Mouse (Mus musculus): Measurements from ENCODE around the gene Rgs7bp.
"Not testable (repeated sequence)": the region's sequence is repeated elsewhere in the genome, so short reads cannot be mapped to it uniquely, and the experiment has no call there.

The Rgs7bp gene

GRCm38 (mm10) chr13:104937759-104938158 lies 117.0 kb downstream of the Rgs7bp start:
- DNase-seq (ENCODE audit: low spot score) = no peak

DNA sequence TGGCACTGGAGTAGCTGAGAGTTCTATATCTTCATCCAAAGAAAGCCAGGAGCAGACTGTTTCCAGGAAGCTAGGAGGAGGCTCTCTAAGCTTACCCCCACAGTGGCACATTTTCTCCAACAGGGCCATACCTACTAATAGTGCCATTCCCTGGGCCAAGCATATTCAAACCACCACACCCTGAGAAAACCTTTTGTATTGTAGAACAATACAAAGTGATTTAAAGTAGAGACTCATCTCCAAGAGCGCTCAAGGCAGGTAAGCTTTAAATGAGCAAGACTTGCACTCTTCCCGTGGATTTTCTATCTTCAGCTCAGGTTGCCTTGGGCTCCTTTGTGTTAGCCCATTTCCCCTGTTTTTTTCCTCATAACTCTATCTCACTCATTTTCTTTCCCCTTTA lies 118.1 kb downstream of the Rgs7bp start:
- no peak for DNase-seq (ENCODE audit: low spot score)

DNA sequence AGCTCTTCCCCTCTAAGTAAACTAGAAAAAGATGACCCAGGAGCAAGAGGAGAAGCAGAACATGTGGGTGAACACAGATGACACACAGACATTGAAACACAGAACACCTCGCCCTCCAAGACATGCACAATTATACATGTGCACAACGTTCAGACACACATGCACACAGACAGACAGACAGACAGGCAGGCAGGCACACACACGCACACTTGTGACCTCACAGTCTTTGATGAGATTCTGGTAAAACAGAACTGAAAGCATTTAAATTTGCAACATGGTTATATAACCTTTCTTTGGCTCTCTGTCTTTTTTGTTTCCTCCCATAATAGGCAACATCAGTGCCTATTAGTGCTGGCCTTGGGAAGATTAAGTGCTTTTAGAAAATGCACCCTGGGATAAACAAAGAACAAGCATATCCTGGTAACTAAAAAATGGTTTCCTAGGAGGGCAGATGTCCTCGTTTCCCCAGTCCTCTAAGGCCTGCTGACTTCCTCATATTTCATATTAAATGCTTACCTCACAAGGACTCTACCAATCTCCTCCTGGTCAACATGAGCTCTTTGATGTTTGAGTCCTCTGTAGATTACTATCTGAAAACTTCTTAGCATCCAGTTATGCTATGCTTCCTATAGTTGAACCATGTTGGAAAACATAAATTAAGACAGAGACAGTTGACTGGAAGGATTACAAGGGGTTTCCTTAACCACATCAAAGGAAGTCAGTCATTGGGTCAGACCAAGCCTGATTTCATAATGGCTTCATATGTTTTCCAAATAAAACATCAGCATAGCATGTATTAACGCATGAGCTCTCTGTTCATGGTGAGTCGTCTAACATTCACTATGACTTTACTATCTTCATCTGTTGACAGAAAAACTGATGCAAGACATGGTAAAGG lies 122.8 kb downstream of the Rgs7bp start:
- no peak for DNase-seq (ENCODE audit: low spot score)

DNA sequence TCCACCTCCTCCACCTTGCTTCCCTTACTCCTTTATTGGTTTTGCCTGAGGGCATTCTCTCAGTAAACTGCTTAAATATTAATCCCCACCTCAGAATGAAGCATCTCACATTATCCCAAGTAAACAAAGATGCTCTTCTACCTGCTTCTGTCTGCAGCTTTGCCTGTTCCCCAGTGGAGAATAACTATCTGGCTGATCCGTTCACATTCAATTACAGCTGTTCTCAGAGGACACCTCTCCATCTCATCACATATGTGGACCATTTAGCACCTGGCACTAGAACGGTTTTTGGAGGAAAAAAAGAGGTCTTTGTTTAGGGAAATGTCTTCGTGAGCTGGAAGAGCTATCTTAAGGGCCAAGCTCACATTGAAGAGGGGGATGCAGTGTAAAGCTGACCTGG lies 123.9 kb downstream of the Rgs7bp start:
- no peak for DNase-seq (ENCODE audit: low spot score)

DNA sequence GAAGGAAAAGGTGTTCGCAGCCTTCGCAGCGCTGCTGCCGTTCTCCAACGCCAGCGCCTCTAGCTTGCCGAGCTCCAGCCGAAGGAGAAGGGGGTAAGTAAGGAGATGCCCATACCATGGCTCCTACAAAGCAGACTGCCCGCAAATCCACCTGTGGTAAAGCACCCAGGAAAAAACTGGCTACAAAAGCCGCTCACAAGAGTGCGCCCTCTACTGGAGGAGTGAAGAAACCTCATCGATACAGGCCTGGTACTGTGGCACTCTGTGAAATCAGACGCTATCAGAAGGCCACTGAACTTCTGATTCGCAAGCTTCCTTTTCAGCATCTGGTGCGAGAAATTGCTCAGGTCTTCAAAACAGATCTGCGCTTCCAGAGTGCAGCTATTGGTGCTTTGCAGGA lies 136.1 kb downstream of the Rgs7bp start:
- DNase-seq (ENCODE audit: low spot score) = no peak

DNA sequence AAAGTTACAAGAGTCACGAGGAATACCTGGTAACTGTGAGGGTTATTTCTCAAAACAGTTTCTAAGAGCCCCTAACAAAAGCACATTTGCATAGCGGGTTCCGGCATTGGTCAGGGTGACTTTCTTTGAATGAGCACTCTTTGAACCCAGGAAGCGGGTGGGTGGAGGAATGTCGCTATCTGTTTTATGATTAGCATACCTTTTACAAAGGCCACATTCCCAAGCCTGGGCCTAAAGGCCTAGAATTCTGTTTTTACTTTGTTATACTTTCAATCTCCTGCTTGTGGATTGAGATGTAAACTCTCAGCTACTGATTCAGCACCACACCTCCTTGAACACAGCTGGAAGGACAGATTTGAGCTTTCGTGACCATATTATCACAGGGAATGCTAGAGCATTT lies 138.0 kb downstream of the Rgs7bp start:
- not testable (repeated sequence) for DNase-seq (ENCODE audit: low spot score)

- DNase-seq (ENCODE audit: low spot score) = no peak
These were observed 138.6 kb downstream of the Rgs7bp start for GRCm38 (mm10) chr13:104916106-104916505.

DNA sequence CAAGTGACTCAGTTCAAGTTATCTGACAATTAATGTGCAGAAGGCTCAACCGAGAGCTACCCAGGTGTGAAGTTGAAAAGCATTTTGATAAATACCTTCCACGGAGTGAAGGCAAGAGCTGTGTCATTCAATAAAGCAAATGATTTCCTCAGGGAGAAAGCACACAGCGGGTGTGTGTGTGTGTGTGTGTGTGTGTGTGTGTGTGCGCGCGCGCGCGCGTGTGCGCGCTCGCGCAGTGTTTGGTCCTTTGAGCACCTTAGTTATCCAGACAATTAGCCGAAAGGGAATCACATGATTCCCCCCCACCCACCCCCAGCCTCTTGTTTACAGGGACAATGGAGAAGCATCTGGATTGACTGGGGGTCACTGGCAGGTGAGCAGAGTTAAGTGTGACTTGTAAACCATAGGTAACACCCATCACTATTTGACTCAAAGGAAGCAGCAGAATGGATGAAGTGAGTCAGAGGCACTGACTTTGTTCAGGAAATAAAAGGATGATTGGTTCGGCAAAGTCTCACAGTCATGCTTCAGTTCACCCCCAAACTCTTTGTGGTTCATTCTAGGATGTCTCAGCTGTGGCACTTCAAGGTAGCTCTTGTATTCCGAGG lies 140.3 kb downstream of the Rgs7bp start:
- no peak for DNase-seq (ENCODE audit: low spot score)

DNA sequence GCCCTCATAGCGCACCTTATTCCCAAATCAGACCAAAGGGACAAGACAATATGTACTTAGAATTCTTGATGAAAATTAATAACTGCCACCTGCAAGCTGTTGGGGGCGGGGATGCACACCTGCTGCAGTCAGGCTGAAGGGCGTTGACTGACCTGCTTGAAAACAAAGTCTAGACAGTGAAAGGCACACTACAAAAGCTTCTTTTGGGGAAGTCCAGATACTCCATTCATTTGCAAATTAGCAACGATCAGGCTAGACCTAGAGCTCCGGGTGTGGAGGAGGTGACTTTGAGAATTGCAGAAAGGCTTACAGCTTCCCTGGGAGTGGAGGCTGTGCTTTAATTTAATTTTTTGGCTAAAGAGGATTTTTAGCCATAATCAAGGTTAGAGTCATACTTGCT lies 143.1 kb downstream of the Rgs7bp start:
- not testable (repeated sequence) for DNase-seq (ENCODE audit: low spot score)

DNA sequence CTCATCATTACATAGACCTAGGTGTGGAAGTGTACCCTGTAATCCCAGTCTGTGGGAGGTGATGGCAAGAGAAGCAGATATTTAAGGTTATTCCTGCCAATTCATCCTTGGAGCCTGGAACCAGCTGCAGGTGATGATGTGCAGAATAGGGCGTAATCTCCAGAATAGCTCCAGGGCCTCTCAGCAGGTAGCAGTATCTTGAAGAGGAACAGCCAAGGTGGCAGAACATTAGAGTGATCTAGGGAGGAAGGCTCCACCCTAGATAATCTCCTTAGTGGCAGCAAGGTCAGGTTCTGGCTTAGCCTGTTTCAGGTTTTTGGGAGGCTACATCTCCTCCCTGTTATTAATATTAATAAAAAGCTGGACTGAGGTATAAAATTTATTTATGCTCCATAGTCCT lies 143.7 kb downstream of the Rgs7bp start:
- not testable (repeated sequence) for DNase-seq (ENCODE audit: low spot score)

DNA sequence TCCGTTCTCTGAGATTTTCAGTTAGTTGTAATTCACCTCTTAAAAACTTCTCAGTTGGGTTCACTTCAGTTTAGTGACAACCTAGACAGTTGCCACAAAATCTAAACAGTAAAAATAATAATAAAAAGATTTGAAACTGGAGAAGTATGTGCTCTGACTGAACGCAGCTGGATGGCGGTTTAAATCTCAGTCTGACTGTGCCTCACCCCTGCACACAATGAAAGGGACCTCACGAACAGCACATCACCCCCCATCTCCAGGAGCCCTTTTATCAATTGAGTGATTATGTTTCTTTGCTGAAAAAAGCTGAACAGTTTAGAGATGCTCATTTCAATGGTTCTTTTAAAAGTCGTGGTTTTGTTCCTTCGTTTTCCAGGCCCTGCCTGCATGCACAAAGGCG lies 146.0 kb downstream of the Rgs7bp start:
- DNase-seq (ENCODE audit: low spot score) = no peak
